Mouse (Mus musculus): Measurements from ENCODE around the gene Col28a1.

DNA sequence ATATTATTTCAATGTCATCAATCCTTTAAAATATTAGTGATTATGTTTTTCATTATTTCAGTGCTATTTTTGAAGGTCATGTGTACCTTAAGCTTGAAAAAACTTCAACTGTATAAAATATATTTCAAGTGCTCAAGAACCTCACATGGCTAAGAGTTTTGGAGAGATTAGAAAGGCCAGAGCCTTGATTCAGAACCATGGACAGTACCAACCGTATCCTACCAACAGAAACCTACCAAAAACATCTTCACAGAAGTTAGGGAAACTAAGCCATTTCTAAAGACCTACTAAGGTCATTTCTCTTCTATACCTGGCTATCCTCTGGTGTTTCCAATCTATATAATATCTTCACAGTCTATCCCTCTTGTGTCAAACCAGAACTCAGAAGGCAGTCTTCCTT, 50.5 kb downstream of the Col28a1 start:
- TF ChIP-seq TAL1 (IDR thresholded peaks at IDR 0.05; ENCODE audit: low read length) (no peak), GATA1 (IDR thresholded peaks at IDR 0.05; ENCODE audit: low read length) (no peak)

All from erythroblast, embryonic 14.5 days (primary cell).